Mouse (Mus musculus): Measurements from ENCODE around the gene Gm765. TPM values are rescaled to one million over a fixed set of nuclear protein-coding genes. Genes with fewer than 3 reads are reported as not detected.

Gm765 gene
- not detected in 2 replicates for polyA plus RNA-seq (2012; ENCODE audit: low replicate concordance)

DNA sequence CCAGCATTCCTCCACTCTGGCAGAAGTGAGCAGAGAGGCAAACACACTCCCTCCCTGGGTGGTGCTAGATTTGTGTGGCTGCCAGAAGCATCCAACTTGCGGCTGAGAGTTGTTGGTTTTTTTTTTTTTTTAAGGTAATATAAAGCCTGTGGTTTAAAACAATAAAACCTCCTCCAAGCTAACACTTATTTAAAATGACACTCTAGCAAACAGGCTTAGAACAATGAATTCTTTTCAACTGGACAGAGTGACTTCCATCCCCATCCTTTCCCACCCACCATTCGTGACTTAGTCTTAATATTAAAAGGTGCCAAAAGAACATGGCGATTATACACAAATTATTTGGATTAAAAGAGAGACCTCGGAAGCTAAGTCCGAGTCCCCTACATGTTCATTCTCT lies at the start of gene Gm765:
Gene Gm765, minus strand, starts transcription at position 101 of the 400 bp plus-strand sequence.

